In the genomic region with DNA sequence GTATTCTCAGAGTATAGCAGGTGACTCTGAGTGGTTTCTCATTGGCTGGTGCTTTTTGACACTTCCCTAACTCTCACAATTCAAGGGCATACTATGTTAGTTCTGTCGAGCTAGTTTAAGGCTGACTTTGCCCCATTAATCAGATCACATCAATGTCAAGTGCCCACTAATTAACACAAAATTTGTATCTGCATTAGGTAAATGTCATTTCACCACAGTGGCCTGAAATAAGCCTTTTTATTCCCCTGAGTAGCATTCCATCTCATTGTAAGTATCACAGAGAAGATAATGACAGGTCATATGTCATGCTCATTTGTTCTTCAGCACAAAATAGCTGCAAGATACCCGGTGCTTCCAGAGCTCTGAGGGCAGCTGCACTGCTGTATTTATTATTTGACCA, we compare ENCODE assay signal across 18 mouse cellular contexts.
"Had no signal": no experiment of that assay in that cellular context is flagged by ENCODE, and none has a peak within 500 bp of the region (broad histone marks: within the 10 kb centered on the region; RNA-seq: fewer than 3 reads in every experiment).

No protein-coding gene starts in this region.

- H3K27me3 ChIP-seq: liver, embryonic 13.5 days; liver, embryonic 15.5 days; lung, embryonic 15.5 days; midbrain, embryonic 12.5 days; neural tube, embryonic 12.5 days; stomach, embryonic 15.5 days had no signal

- H3K27ac ChIP-seq: liver, embryonic 13.5 days; liver, embryonic 15.5 days; macrophage; midbrain, embryonic 12.5 days; neural tube, embryonic 12.5 days; stomach, embryonic 15.5 days; stomach, postnatal 0 days had no signal

- H3K36me3 ChIP-seq: liver, embryonic 13.5 days; liver, embryonic 15.5 days; lung, embryonic 15.5 days; midbrain, embryonic 12.5 days; neural tube, embryonic 12.5 days; stomach, embryonic 15.5 days had no signal

- H3K9ac ChIP-seq: liver, embryonic 13.5 days; liver, embryonic 15.5 days; liver, postnatal 0 days; lung, embryonic 15.5 days; midbrain, embryonic 12.5 days; neural tube, embryonic 12.5 days; stomach, embryonic 15.5 days had no signal

- H3K4me3 ChIP-seq: liver, embryonic 13.5 days; liver, embryonic 15.5 days; lung, embryonic 15.5 days; megakaryocyte, embryonic 14.5 days; midbrain, embryonic 12.5 days; neural tube, embryonic 12.5 days; stomach, embryonic 15.5 days had no signal

- H3K4me2 ChIP-seq: liver, embryonic 13.5 days; liver, embryonic 15.5 days; lung, embryonic 15.5 days; midbrain, embryonic 12.5 days; neural tube, embryonic 12.5 days; stomach, embryonic 15.5 days had no signal

- H3K4me1 ChIP-seq: liver, embryonic 13.5 days; liver, embryonic 15.5 days; stomach, embryonic 15.5 days had no signal

- H3K9me3 ChIP-seq: liver, embryonic 13.5 days; liver, embryonic 15.5 days; lung, embryonic 15.5 days; megakaryocyte, embryonic 14.5 days; midbrain, embryonic 12.5 days; neural tube, embryonic 12.5 days; stomach, embryonic 15.5 days had no signal

- DNase-seq: liver, embryonic 13.5 days; liver, postnatal 0 days; lung, adult 2 months; lung, postnatal 14 days; lung, postnatal 36 days; midbrain, embryonic 14.5 days; right cerebral cortex, postnatal 14 days; thymus, adult 2 months; thymus, postnatal 25 days; thymus, postnatal 4 days had no signal

- ATAC-seq: liver, postnatal 0 days had no signal
